Mouse (Mus musculus): Measurements from ENCODE around the gene Magohb. TPM values are rescaled to one million over a fixed set of nuclear protein-coding genes. Genes with fewer than 3 reads are reported as not detected.

Magohb gene
- polyA plus RNA-seq (2012; rRNA removed) = 3.7 and 4.0 TPM in 2 replicates

GRCm38 (mm10) chr6:131292991-131293788, at the start of gene Magohb:
Gene Magohb, minus strand, starts transcription at chr6:131293244.
- TF ChIP-seq POLR2A (IDR thresholded peaks at IDR 0.05; ENCODE audit: control insufficient read depth, low read depth, low read length) = peak; percentile 82
- no peak for TF ChIP-seq CTCF (IDR thresholded peaks at IDR 0.05; ENCODE audit: control insufficient read depth, insufficient read depth, insufficient replicate concordance, low read depth, low read length)
- no peaks in the 10 kb centered on the region for H3K27me3 ChIP-seq (ENCODE audit: control insufficient read depth, insufficient read depth, low read length)
- peak within 1 kb of the TSS; percentile 88 for H3K27ac ChIP-seq (ENCODE audit: control insufficient read depth, insufficient read depth, low read depth, low read length)
- no peaks in the 10 kb centered on the region for H3K36me3 ChIP-seq (ENCODE audit: control insufficient read depth, insufficient read depth, low read length)
- peaks cover 4% of the 10 kb centered on the region; the same call in 1 of the 2 replicates for H3K4me1 ChIP-seq (ENCODE audit: control insufficient read depth, insufficient read depth, low read length)
- peak within 1 kb of the TSS; percentile 99 for H3K4me3 ChIP-seq (ENCODE audit: control insufficient read depth, low read depth, low read length)

GRCm38 (mm10) chr6:131340082-131340481, 47.0 kb upstream of the Magohb start:
- H3K4me3 ChIP-seq (ENCODE audit: control insufficient read depth, low read depth, low read length) = no peak overlapping the region
- H3K27ac ChIP-seq (ENCODE audit: control insufficient read depth, insufficient read depth, low read depth, low read length) = no peak overlapping the region
- no peaks in the 10 kb centered on the region for H3K4me1 ChIP-seq (ENCODE audit: control insufficient read depth, insufficient read depth, low read length)
- no peak for TF ChIP-seq POLR2A (IDR thresholded peaks at IDR 0.05; ENCODE audit: control insufficient read depth, low read depth, low read length)
- TF ChIP-seq CTCF (IDR thresholded peaks at IDR 0.05; ENCODE audit: control insufficient read depth, insufficient read depth, insufficient replicate concordance, low read depth, low read length) = no peak
- H3K27me3 ChIP-seq (ENCODE audit: control insufficient read depth, insufficient read depth, low read length) = no peaks in the 10 kb centered on the region
- no peaks in the 10 kb centered on the region for H3K36me3 ChIP-seq (ENCODE audit: control insufficient read depth, insufficient read depth, low read length)

- no peak for TF ChIP-seq POLR2A (IDR thresholded peaks at IDR 0.05; ENCODE audit: control insufficient read depth, low read depth, low read length)
These were observed 46.3 kb upstream of the Magohb start for GRCm38 (mm10) chr6:131339309-131339708.

GRCm38 (mm10) chr6:131338787-131339186, 45.7 kb upstream of the Magohb start:
- no peaks in the 10 kb centered on the region for H3K4me1 ChIP-seq (ENCODE audit: control insufficient read depth, insufficient read depth, low read length)
- no peaks in the 10 kb centered on the region for H3K36me3 ChIP-seq (ENCODE audit: control insufficient read depth, insufficient read depth, low read length)
- no peaks in the 10 kb centered on the region for H3K27me3 ChIP-seq (ENCODE audit: control insufficient read depth, insufficient read depth, low read length)
- no peak overlapping the region for H3K4me3 ChIP-seq (ENCODE audit: control insufficient read depth, low read depth, low read length)
- no peak overlapping the region for H3K27ac ChIP-seq (ENCODE audit: control insufficient read depth, insufficient read depth, low read depth, low read length)
- TF ChIP-seq CTCF (IDR thresholded peaks at IDR 0.05; ENCODE audit: control insufficient read depth, insufficient read depth, insufficient replicate concordance, low read depth, low read length) (no peak), POLR2A (IDR thresholded peaks at IDR 0.05; ENCODE audit: control insufficient read depth, low read depth, low read length) (no peak)

More at GRCm38 (mm10) chr6:131339309-131339708, 46.3 kb upstream of the Magohb start:
- no peak overlapping the region for H3K27ac ChIP-seq (ENCODE audit: control insufficient read depth, insufficient read depth, low read depth, low read length)
- H3K4me3 ChIP-seq (ENCODE audit: control insufficient read depth, low read depth, low read length) = no peak overlapping the region
- no peaks in the 10 kb centered on the region for H3K4me1 ChIP-seq (ENCODE audit: control insufficient read depth, insufficient read depth, low read length)
- H3K27me3 ChIP-seq (ENCODE audit: control insufficient read depth, insufficient read depth, low read length) = no peaks in the 10 kb centered on the region
- H3K36me3 ChIP-seq (ENCODE audit: control insufficient read depth, insufficient read depth, low read length) = no peaks in the 10 kb centered on the region

GRCm38 (mm10) chr6:131327076-131327475, 34.0 kb upstream of the Magohb start:
- Histone ChIP-seq H3K27ac (ENCODE audit: control insufficient read depth, insufficient read depth, low read depth, low read length) (no peak overlapping the region), H3K36me3 (ENCODE audit: control insufficient read depth, insufficient read depth, low read length) (no peaks in the 10 kb centered on the region), H3K4me1 (ENCODE audit: control insufficient read depth, insufficient read depth, low read length) (no peaks in the 10 kb centered on the region), H3K27me3 (ENCODE audit: control insufficient read depth, insufficient read depth, low read length) (no peaks in the 10 kb centered on the region), H3K4me3 (ENCODE audit: control insufficient read depth, low read depth, low read length) (no peak overlapping the region)
- no peak for TF ChIP-seq POLR2A (IDR thresholded peaks at IDR 0.05; ENCODE audit: control insufficient read depth, low read depth, low read length)
- TF ChIP-seq CTCF (IDR thresholded peaks at IDR 0.05; ENCODE audit: control insufficient read depth, insufficient read depth, insufficient replicate concordance, low read depth, low read length) = no peak

- H3K27ac ChIP-seq (ENCODE audit: control insufficient read depth, insufficient read depth, low read depth, low read length) = no peak overlapping the region
- no peaks in the 10 kb centered on the region for H3K27me3 ChIP-seq (ENCODE audit: control insufficient read depth, insufficient read depth, low read length)
- no peaks in the 10 kb centered on the region for H3K36me3 ChIP-seq (ENCODE audit: control insufficient read depth, insufficient read depth, low read length)
- no peak overlapping the region for H3K4me3 ChIP-seq (ENCODE audit: control insufficient read depth, low read depth, low read length)
- no peaks in the 10 kb centered on the region for H3K4me1 ChIP-seq (ENCODE audit: control insufficient read depth, insufficient read depth, low read length)
- TF ChIP-seq CTCF (IDR thresholded peaks at IDR 0.05; ENCODE audit: control insufficient read depth, insufficient read depth, insufficient replicate concordance, low read depth, low read length) = no peak
- no peak for TF ChIP-seq POLR2A (IDR thresholded peaks at IDR 0.05; ENCODE audit: control insufficient read depth, low read depth, low read length)
These were observed 29.0 kb upstream of the Magohb start for GRCm38 (mm10) chr6:131321854-131322639.
